Mouse (Mus musculus) hindbrain, embryonic 15.5 days (tissue): ENCODE results near the gene Gper1. TPM values are rescaled to one million over a fixed set of nuclear protein-coding genes. Genes with fewer than 3 reads are reported as not detected.

Source experiments
- ATAC-seq: fragments of 200-750 bp; cut with Nextera tagmentation; 2 replicates; pipeline ENCODE4 v1.8.0; 2017; ENCODE audit warnings: low read depth, moderate number of reproducible peaks, moderate TSS enrichment; ENCODE audit not compliant: low FRiP score
- H3K27ac ChIP-seq: fragments of 300-500 bp; sonication (generic); replicated peaks from 2 replicates; pipeline ENCODE4 v1.5.1; 2015; ENCODE audit warnings: mild to moderate bottlenecking, inconsistent platforms
- H3K27me3 ChIP-seq: fragments of 300-500 bp; sonication (generic); 2 replicates; pipeline ENCODE4 v1.6.1; 2015; ENCODE audit warnings: control low read depth, inconsistent platforms
- H3K36me3 ChIP-seq: fragments of 300-500 bp; sonication (generic); 2 replicates; pipeline ENCODE4 v1.6.1; 2015; ENCODE audit warnings: control low read depth, inconsistent platforms
- H3K4me1 ChIP-seq: fragments of 300-500 bp; sonication (generic); replicated peaks from 2 replicates; pipeline ENCODE4 v1.6.1; 2015; ENCODE audit warnings: control low read depth, inconsistent platforms
- H3K4me2 ChIP-seq: fragments of 300-500 bp; sonication (generic); 2 replicates; pipeline ENCODE4 v1.6.1; 2015; ENCODE audit warnings: moderate library complexity, mild to moderate bottlenecking, inconsistent platforms
- H3K4me3 ChIP-seq: fragments of 300-500 bp; sonication (generic); 2 replicates; pipeline ENCODE4 v1.5.1; 2015; ENCODE audit warnings: mild to moderate bottlenecking, inconsistent platforms
- H3K9ac ChIP-seq: fragments of 300-500 bp; sonication (generic); 2 replicates; pipeline ENCODE4 v1.6.1; 2015; ENCODE audit warnings: inconsistent platforms
- H3K9me3 ChIP-seq: fragments of 300-500 bp; sonication (generic); 2 replicates; pipeline ENCODE4 v1.6.1; 2016; ENCODE audit warnings: control low read depth, inconsistent platforms
- WGBS: fragments of 180-500 bp; shearing (Covaris S2); methylation state at CpG from one replicate; pipeline ENCODE4 v1.1.7; 2015; 5-methylcytosine and 5-hydroxymethylcytosine counted together
- polyA plus RNA-seq: library from polyadenylated mRNA; unstranded; fragments of >200 nt; fragmentation: Nextera tagmentation; extraction: Ambion mirVana; gene quantifications from 2 replicates; pipeline ENCODE4 v1.2.1, GENCODE M21; 2015

Gene Gper1
- polyA plus RNA-seq, 1 experiment from 2014 or later, result 8.6 TPM

DNA sequence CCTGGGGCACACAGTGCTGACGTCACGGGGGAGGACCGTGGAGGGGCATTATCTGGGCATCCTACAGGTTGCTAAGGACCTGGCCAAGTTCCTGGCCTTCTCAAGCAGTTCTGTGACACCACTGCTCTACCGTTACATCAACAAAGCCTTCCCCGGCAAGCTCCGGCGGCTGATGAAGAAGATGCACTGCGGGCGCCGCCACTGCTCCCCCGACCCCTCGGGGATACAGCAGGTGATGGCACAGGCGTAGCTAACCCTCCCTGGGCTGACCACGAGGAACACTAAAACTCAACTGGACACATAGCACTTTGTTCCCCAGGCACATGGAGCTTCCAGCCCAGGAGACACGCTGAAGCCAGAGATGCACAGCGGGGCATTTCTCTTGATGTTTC lies 29.8 kb upstream of the Gper1 start:
- H3K27me3 ChIP-seq, result no peaks in the 10 kb centered on the region
- WGBS, result 85% methylated on average over 16 of the region's 16 CpGs
- no peak overlapping the region for H3K9ac ChIP-seq

DNA sequence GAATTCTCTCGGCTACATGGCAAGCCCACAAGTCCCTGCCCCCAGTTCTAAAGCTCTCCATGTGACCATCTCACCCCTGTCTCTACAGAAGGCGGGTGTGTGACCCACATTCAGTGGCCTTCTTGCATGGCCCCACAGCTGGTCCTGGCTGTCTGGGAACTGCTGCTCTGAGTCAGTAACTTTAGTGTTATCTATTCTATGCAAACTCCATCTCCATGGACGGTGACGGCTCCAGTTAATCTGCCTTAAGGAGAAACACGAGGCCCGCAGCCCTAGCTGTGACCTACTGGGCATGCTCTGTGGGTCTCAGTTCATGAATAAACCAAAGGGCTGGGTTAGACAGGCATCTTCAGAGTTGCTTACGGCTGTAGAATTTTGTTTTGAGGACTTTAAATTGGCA lies 28.6 kb upstream of the Gper1 start:
- no peak overlapping the region for H3K4me3 ChIP-seq
- ATAC-seq, result no peak
- WGBS, result 72% methylated on average over 7 of the region's 7 CpGs

More for the DNA sequence above, 29.8 kb upstream of the Gper1 start:
- Histone ChIP-seq H3K4me2 (no peak overlapping the region), H3K9me3 (no peaks in the 10 kb centered on the region), H3K4me3 (no peak overlapping the region), H3K4me1 (peaks cover 38% of the 10 kb centered on the region), H3K36me3 (no peaks in the 10 kb centered on the region), H3K27ac (no peak overlapping the region)
- ATAC-seq, result no peak

DNA sequence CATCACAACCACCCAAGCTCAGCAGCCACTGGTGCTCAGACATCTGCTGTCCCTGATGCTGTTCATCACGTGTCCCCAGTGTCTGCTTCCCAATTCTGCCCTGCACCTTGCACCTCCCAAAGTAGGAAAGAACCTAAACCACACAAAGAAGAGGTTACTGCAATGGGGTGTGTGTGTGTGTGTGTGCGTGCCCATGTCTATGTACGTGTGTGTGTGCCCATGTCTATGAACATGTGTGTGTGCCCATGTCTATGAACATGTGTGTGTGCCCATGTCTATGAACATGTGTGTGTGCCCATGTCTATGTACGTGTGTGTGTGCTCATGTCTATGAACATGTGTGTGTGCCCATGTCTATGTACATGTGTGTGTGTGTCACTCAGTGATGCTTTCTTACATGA lies 27.4 kb upstream of the Gper1 start:
- Histone ChIP-seq H3K9ac (no peak overlapping the region), H3K4me3 (no peak overlapping the region), H3K9me3 (no peaks in the 10 kb centered on the region), H3K36me3 (no peaks in the 10 kb centered on the region), H3K27ac (no peak overlapping the region), H3K4me1 (peaks cover 22% of the 10 kb centered on the region), H3K4me2 (no peak overlapping the region), H3K27me3 (no peaks in the 10 kb centered on the region)
- 96% methylated on average over 4 of the region's 4 CpGs for WGBS
- no peak for ATAC-seq

More for the DNA sequence above, 28.6 kb upstream of the Gper1 start:
- Histone ChIP-seq H3K27ac (no peak overlapping the region), H3K4me1 (peaks cover 30% of the 10 kb centered on the region), H3K36me3 (no peaks in the 10 kb centered on the region), H3K4me2 (no peak overlapping the region), H3K9me3 (no peaks in the 10 kb centered on the region), H3K27me3 (no peaks in the 10 kb centered on the region), H3K9ac (no peak overlapping the region)

DNA sequence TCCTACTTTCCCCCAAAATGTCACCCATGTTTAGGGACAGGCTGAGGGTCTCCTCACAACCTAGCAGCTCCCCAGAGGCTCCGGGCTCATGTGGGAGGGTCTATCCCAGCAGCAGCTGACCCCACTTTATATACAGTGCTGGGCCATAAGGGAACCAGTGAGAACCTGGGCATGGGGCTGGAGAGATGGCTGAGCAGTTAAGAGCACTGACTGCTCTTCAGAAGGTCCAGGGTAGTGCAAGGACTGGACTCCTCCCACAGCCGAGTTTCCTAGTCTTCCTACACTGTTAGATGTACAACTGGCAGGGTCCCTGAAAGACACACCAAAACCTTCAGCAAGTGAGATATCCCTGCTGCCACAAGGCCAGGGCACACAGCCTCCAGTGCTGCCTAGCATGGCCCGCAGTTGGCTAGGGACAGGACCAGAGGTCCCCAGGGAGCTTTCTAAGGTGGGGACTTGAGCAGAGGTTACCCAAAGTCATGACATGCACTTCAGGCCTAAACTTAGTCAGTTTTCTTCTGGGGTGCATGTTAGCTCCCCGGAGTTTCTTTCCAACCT lies 25.5 kb upstream of the Gper1 start:
- no peak overlapping the region for H3K4me2 ChIP-seq
- WGBS, result 94% methylated on average over 4 of the region's 4 CpGs
- H3K4me1 ChIP-seq, result 0 out of 2 replicates have a peak, but pooled peaks cover 3% of the 10 kb centered on the region
- no peak for ATAC-seq
- no peak overlapping the region for H3K27ac ChIP-seq
- H3K9me3 ChIP-seq, result no peaks in the 10 kb centered on the region
- no peak overlapping the region for H3K4me3 ChIP-seq
- no peaks in the 10 kb centered on the region for H3K27me3 ChIP-seq
- H3K9ac ChIP-seq, result no peak overlapping the region
- no peaks in the 10 kb centered on the region for H3K36me3 ChIP-seq

DNA sequence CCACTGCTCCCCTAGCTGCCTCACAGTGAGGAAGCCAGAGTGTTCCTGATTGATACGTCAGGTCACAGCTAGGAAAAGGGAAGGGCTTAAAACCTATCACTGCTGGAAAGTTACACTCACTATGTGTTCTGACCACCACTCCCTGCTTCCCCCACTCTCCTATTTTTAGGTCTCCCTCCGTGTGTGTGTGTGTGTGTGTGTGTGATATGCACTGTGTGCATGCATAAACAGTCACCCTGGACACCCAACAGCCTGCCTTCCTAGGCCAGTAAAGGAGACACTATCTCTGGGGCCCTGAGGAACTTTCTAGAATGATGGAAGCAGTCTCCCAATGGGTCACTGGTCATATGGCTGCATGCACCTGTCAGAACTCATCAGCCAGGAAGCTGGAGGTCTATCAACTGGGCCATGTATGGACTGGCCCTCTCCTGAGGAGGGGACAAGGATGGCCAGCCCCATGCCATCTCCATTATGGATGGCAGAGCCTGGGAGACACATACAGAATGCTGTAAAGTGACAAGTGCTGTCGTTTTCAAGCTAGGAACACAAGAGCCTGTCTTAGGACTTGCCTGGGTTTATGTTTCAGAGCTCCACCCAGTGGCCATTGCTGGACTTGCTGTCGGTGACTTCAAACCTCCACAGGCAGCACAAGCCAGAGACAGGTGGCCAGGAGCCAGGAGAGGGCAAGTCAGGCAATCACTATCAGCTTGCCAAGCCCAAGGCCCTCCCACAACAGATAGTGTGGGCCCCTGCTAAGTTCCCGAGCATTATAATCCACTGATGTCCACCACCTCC lies 24.8 kb upstream of the Gper1 start:
- H3K27ac ChIP-seq, result no peak overlapping the region
- no peaks in the 10 kb centered on the region for H3K27me3 ChIP-seq
- no peaks in the 10 kb centered on the region for H3K36me3 ChIP-seq
- no peak overlapping the region for H3K4me3 ChIP-seq
- 41% methylated on average over 5 of the region's 5 CpGs for WGBS
- ATAC-seq, result peak; percentile 74
- H3K4me1 ChIP-seq, result 0 out of 2 replicates have a peak, but pooled peaks cover 3% of the 10 kb centered on the region
- no peak overlapping the region for H3K9ac ChIP-seq
- H3K4me2 ChIP-seq, result no peak overlapping the region
- no peaks in the 10 kb centered on the region for H3K9me3 ChIP-seq

DNA sequence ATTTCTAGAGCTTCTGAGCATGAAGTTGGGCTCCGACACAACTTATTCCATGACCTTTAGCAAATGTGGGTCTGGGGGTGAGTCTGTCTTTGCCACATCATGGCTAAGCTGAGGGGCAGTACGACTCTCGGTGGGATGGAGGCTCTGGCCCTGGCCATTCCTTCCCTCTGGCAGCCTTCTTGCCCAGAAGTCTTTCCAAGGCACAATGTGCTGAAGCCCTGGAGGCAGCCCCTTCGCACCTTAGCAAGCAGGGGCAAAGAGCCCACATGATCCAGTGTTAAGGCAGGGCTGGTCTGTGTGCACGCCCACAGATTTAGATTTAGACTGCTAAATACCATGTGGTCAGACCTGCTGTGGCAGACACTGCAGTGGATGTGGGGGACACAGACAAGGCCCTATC lies 24.2 kb upstream of the Gper1 start:
- Histone ChIP-seq H3K27me3 (no peaks in the 10 kb centered on the region), H3K27ac (no peak overlapping the region), H3K4me1 (0 out of 2 replicates have a peak, but pooled peaks cover 3% of the 10 kb centered on the region), H3K9me3 (no peaks in the 10 kb centered on the region), H3K9ac (no peak overlapping the region), H3K4me2 (no peak overlapping the region), H3K36me3 (no peaks in the 10 kb centered on the region), H3K4me3 (no peak overlapping the region)
- ATAC-seq, result no peak
- WGBS, result 85% methylated on average over 5 of the region's 5 CpGs

DNA sequence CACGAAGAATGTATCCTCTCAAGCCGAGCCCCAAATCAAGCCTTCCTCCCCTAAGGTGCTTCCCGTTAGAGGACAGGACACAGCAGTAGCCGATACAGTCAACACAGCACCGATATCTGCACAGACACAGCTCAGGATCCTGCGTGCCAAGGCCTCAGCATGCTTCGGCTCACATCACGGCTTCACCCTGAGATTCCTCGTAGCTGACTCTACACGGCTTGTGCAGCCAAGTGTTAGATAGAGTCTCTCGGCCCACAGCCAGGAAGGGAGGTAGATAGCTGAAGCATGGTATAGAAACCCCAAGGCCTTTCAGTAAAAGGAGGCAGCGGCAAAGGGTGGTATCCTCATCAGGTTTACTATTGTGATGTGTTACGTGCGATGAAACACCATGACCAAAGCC lies 23.0 kb upstream of the Gper1 start:
- Histone ChIP-seq H3K36me3 (no peaks in the 10 kb centered on the region), H3K27ac (no peak overlapping the region), H3K4me2 (no peak overlapping the region), H3K4me1 (0 out of 2 replicates have a peak, but pooled peaks cover 3% of the 10 kb centered on the region), H3K9ac (no peak overlapping the region), H3K27me3 (no peaks in the 10 kb centered on the region), H3K4me3 (no peak overlapping the region), H3K9me3 (no peaks in the 10 kb centered on the region)
- no peak for ATAC-seq
- 86% methylated on average over 14 of the region's 14 CpGs for WGBS

DNA sequence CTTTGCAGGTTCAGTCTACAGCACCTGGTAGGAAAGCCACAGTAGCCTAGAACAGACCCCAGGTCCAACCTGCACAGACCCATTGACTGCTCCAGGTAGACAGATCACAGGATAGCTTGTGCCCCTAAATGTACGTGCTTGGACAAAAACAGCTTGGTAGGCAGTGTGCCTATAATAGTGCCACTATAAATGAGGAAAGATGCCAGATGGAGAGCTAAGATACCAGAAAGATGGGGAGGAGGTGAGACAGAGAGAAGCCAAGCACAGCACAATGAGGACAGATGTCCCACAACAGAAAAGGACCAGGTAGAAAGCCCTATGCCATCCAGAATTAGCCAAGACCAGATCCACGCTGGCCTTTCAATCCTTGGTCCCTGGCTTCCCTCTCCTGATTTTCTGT lies 20.8 kb upstream of the Gper1 start:
- Histone ChIP-seq H3K9me3 (no peaks in the 10 kb centered on the region), H3K27ac (no peak overlapping the region), H3K4me3 (no peak overlapping the region), H3K9ac (no peak overlapping the region), H3K36me3 (no peaks in the 10 kb centered on the region), H3K27me3 (no peaks in the 10 kb centered on the region), H3K4me2 (no peak overlapping the region), H3K4me1 (peaks cover 3% of the 10 kb centered on the region; the same call in 1 of the 2 replicates)
- WGBS, result 95% methylated on average over 2 of the region's 2 CpGs
- ATAC-seq, result no peak

DNA sequence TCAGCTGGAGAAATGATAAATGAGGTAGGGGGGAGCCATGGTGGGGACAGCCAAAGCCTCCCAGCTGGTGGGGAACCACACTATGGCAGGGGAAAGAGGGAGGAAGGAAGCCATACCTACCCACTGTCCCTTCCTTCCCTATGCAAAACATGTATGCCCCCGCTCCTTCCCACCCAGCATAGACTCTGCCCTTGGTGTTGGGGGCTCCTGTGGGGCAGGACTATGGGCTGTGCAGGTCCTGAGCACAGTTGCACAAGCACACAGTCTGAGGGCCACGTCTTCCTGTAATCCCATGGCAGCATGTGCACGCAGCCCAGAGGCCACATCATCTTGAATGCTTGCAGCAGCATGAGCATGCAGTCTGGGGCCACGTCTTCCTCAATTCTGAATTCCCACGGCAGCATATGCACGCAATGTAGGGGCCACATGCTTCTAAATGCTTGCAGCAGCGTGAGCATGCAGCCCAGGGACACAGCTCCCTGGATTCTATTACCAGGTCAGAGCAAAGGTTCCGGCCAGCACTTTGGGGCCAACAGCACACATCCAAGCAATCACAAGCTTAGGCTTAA lies 19.2 kb upstream of the Gper1 start:
- Histone ChIP-seq H3K36me3 (no peaks in the 10 kb centered on the region), H3K4me3 (no peak overlapping the region), H3K27me3 (no peaks in the 10 kb centered on the region), H3K4me1 (peaks cover 7% of the 10 kb centered on the region), H3K9ac (no peak overlapping the region), H3K27ac (no peak overlapping the region), H3K9me3 (no peaks in the 10 kb centered on the region), H3K4me2 (no peak overlapping the region)
- ATAC-seq, result no peak
- 89% methylated on average over 8 of the region's 8 CpGs for WGBS

DNA sequence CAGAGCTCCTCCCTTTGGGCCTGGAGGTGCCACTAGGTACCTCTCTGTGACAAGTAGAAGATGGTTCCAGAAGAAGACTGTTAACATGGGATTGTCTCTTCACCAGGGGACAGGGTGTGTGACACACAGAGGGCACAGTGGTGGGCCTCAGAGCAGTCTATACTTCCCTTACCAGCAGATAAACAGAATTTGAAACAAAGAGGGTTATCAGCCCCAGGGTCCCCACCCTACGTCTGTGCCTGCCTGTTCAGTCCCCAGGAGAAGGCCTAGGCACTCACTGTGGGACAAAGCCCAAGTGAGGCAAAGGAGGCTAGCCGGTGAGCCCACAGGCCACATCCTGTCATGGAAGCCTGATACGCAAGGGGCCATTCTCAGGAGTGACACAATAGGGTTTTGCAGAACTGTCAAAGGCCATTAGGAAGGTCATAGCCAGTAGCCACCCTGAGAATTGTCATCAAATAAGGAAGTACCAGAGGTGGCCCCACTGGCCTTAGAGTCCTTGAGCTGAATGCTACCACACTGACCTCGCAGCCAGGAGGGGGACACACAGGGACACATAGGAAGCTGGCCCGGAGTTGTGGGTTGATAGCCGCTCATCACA lies 18.1 kb upstream of the Gper1 start, which contains the start of gene C130050O18Rik:
Gene C130050O18Rik, plus strand, starts transcription at position 480 of the 601 bp plus-strand sequence.
- 85% methylated on average over 6 of the region's 6 CpGs for WGBS
- Histone ChIP-seq H3K4me2 (no peak within 1 kb of the TSS), H3K4me3 (no peak within 1 kb of the TSS), H3K9ac (no peak within 1 kb of the TSS), H3K27ac (no peak within 1 kb of the TSS), H3K36me3 (no peaks in the 10 kb centered on the region), H3K4me1 (peaks cover 7% of the 10 kb centered on the region), H3K9me3 (no peaks in the 10 kb centered on the region), H3K27me3 (no peaks in the 10 kb centered on the region)
- ATAC-seq, result no peak

DNA sequence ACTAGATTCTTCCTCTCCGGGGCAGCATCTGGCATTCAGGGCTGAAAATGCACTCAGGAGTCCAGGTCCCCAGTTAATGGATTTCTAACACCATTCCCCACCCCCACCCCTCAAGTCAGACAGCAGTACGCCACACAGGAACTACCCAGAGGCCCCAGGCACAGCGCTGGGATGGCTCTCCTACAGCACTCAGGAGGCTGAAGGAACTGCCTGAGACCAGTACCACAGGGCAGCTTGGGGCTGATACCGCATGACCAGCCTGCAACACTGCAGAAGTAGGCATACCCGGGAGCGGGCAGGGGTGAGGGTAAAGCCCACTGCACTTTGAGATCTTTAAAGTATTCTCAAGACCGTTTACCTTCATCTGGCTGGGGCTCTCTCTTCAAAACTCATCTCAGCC lies 17.5 kb upstream of the Gper1 start:
- ATAC-seq, result no peak
- 79% methylated on average over 7 of the region's 7 CpGs for WGBS
- no peaks in the 10 kb centered on the region for H3K36me3 ChIP-seq
- no peak overlapping the region for H3K4me2 ChIP-seq
- H3K4me1 ChIP-seq, result peaks cover 7% of the 10 kb centered on the region
- H3K4me3 ChIP-seq, result no peak overlapping the region
- no peak overlapping the region for H3K9ac ChIP-seq
- no peaks in the 10 kb centered on the region for H3K27me3 ChIP-seq
- no peak overlapping the region for H3K27ac ChIP-seq
- no peaks in the 10 kb centered on the region for H3K9me3 ChIP-seq

DNA sequence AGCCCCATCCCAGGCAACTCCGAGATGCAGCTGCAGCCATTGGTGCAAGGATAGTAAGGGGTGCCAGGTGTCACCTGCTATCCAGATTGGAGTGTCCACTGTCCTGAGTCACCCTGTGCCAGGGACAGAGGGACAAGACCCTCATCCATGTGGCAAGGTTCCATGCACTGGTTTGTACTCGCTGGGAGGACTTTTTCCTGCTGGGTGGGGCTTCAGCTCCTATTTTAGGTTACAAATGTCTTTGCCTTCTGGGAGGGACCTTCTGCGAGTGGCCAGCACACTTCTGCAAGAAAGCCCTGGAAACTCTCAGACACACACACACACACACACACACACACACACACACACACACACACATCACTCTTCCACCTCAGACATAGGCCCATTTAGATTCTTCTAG lies 17.0 kb upstream of the Gper1 start:
- no peaks in the 10 kb centered on the region for H3K36me3 ChIP-seq
- H3K4me1 ChIP-seq, result peaks cover 7% of the 10 kb centered on the region
- no peak overlapping the region for H3K4me3 ChIP-seq
- H3K27me3 ChIP-seq, result no peaks in the 10 kb centered on the region
- 79% methylated on average over 3 of the region's 3 CpGs for WGBS
- H3K27ac ChIP-seq, result no peak overlapping the region
- ATAC-seq, result no peak
- H3K9me3 ChIP-seq, result no peaks in the 10 kb centered on the region
- H3K4me2 ChIP-seq, result no peak overlapping the region
- no peak overlapping the region for H3K9ac ChIP-seq
